In genomic region chr7:101060476-101060875, GRCm38 (mm10) we compare ENCODE assay signal across 12 mouse cellular contexts. TPM values are rescaled to one million over a fixed set of nuclear protein-coding genes. Genes with fewer than 3 reads are reported as not detected.
DNase-seq lines count a peak whose midpoint lies in the region; ATAC-seq lines count a peak whose summit lies in the region.
"Had no signal": no experiment of that assay in that cellular context is flagged by ENCODE, and none has a peak within 500 bp of the region (broad histone marks: within the 10 kb centered on the region; RNA-seq: fewer than 3 reads in every experiment).

No protein-coding gene starts in this region.

- H3K27me3 ChIP-seq in liver, embryonic 12.5 days (replicated peaks) = 0 out of 2 replicates have a peak, but pooled peaks cover 4% of the 10 kb centered on the region

- no peak for ATAC-seq in liver, embryonic 12.5 days

- H3K9ac ChIP-seq in liver, embryonic 12.5 days = no peak overlapping the region

- H3K27ac ChIP-seq in liver, embryonic 12.5 days = no peak overlapping the region
- H3K27ac ChIP-seq: layer of hippocampus, adult 2 months; limb, embryonic 10.5 days had no signal

- peaks cover 28% of the 10 kb centered on the region; the same call in 1 of the 2 replicates for H3K4me1 ChIP-seq in liver, embryonic 12.5 days

- peak; percentile 74 for DNase-seq in CD4-positive helper T cell, adult 2 months (ENCODE audit: low read depth, low spot score)
- peak; percentile 67 for DNase-seq in T-cell, adult 2 months (ENCODE audit: low spot score)
- peak; percentile 74 for DNase-seq in naive thymus-derived CD4-positive, alpha-beta T cell, adult 2 months (ENCODE audit: low read depth)
- no peak for DNase-seq in adrenal gland, postnatal 4 days (ENCODE audit: low spot score in 2 of 2)
- DNase-seq in embryo, embryonic 9.5 days (ENCODE audit: extremely low spot score) = no peak
- DNase-seq in cerebellum, postnatal 25 days = no peak
- no peak for DNase-seq in layer of hippocampus, postnatal 36 days
- DNase-seq: heart, postnatal 36 days; kidney, adult 9 months had no signal

- H3K4me2 ChIP-seq in liver, embryonic 12.5 days = peak overlapping the region; percentile 55

- 11% methylated on average over 5 of the region's 5 CpGs for WGBS in liver, embryonic 12.5 days (ENCODE audit: insufficient replicate concordance)

- H3K9me3 ChIP-seq in liver, embryonic 12.5 days (replicated peaks) = no peaks in the 10 kb centered on the region
- H3K9me3 ChIP-seq: limb, embryonic 10.5 days had no signal

- no peak overlapping the region for H3K4me3 ChIP-seq in liver, embryonic 12.5 days
- H3K4me3 ChIP-seq: layer of hippocampus, adult 2 months; limb, embryonic 10.5 days had no signal

- no peaks in the 10 kb centered on the region for H3K36me3 ChIP-seq in liver, embryonic 12.5 days
- H3K36me3 ChIP-seq: limb, embryonic 10.5 days had no signal

RNA-seq across cellular contexts. Expression of gene Fchsd2, which starts 32.2 kb away (rescaled TPM):
- 8.0 and 8.8 TPM in 2 replicates for polyA plus RNA-seq in liver, embryonic 12.5 days (2016; fragmentation: Nextera tagmentation; extraction: Ambion mirVana)
- 10 to 100 TPM; 37.8 to 39.9 TPM for total RNA-seq in adrenal gland, postnatal 4 days (2021)
- 10 to 100 TPM; 39.2 to 40.5 TPM for total RNA-seq in layer of hippocampus, postnatal 36 days (2021)

RNA-seq across cellular contexts. Expression of gene P2ry2, which starts 47.8 kb away (rescaled TPM):
- polyA plus RNA-seq in liver, embryonic 12.5 days (2016; fragmentation: Nextera tagmentation; extraction: Ambion mirVana) = 1.2 TPM in 2 replicates
- total RNA-seq in adrenal gland, postnatal 4 days (2021) = 1 to 10 TPM; 2.7 to 2.8 TPM
- under 1 TPM; 0.66 to 0.97 TPM for total RNA-seq in layer of hippocampus, postnatal 36 days (2021)

Comparison
In these comparisons a context has a peak if more than half of its experiments do, and no peak if none do; other contexts are left out.
1. DNase-seq: peak in CD4-positive helper T cell, adult 2 months (single experiment), T-cell, adult 2 months (single experiment) and naive thymus-derived CD4-positive, alpha-beta T cell, adult 2 months (single experiment); none in adrenal gland, postnatal 4 days (0 of 2), embryo, embryonic 9.5 days (single experiment), cerebellum, postnatal 25 days (0 of 2) and layer of hippocampus, postnatal 36 days (0 of 2).